Mouse (Mus musculus): Measurements from ENCODE around the gene Smarcc2.
A peak's percentile ranks its signal among the peaks of the same experiment; 100 is the strongest.

Smarcc2 gene

DNA sequence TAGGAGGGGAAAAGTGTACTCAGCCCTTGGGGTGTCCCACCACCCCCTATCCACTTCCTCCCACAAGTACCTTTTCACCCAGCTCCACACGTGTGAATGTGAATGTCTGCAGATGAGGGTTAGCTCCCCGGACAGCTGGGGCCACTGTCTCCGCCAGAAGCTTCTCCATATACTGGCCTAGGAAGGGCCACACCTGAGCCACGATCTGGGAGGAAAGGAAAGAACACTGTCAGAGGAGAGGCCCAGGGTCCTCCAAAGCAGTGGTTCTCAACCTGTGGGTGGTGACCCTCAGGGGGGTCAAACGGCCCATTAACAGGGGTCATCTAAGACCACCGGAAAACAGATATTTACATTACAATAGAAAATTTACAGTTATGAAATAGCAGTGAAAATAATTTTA, 63.3 kb downstream of the Smarcc2 start:
- no peak for DNase-seq

DNA sequence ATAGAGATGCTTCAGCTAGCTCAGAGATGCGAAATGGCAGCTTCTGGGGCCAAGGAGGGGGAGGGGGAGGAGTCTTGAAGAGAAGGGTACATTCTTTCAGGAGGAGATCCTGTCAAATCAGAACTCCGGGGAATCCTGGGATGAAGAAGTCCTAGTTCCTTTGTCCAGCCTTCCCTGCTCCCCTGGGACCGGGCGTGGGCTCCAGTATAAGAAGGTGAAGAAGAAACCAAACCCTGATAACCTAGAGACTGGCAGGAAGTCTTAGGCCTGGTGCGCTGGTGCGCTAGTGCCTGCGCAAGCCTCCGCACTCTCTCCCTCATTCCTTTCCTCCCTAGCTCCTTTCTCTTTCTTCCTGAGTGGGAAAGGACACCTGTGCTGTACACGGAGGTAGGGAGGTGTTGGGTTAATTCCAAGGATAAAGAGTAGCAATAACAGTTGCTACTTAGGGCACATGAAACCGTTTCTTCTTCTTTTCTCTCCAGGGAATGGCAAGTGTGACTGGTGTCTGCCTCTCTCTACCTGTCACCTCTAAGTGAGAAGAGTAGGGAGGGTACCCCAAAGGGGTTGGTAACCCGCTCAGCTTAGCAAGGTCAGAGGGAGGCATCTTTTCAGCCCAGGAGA, 65.2 kb downstream of the Smarcc2 start:
- no peak for DNase-seq

DNA sequence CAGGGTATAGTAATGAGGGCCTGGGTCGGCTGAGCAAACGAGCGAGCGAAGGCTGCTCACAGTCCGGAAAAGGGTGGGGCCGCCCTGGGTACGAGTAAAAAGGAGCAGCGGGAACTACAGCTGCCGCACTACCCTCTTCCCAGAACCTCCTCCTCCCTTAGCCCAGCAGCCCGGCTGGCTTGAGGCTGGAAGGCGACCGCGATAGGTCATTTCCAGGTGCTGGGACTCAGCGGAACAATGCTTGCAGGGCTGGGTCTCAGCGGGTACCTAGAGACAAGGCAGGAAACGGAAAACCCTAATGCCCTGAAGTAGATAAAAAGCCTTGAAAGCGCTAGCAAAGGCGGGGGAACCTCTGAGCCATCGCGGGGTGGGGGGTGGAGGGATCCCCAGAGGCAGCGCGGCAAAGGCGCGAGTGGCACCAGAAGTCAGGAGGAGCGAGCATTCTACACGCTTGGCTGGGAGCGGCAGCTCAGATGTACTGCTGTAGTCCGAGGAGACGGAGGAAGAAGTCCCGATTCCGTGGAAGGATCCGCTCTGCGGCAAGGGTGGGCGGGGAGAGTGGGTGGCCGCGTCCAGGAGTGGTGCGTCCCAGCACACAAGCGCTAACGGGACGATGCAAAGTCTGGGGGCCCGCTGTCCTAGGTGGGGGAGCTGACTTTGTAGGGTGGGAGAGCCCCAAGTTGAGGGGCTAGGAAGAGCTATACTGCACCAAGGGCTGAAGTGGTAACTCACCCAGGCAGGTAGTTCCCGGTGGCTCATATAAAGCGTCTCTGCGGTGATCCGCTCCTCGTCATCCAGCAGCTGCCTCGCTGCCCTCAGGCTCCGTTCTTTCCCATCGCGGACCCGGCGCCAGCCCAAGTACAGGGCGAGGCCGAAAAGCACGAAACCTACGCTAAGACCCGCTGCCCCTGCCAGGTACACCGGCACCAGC, 65.9 kb downstream of the Smarcc2 start:
- DNase-seq: peak; percentile 75 to 78

DNA sequence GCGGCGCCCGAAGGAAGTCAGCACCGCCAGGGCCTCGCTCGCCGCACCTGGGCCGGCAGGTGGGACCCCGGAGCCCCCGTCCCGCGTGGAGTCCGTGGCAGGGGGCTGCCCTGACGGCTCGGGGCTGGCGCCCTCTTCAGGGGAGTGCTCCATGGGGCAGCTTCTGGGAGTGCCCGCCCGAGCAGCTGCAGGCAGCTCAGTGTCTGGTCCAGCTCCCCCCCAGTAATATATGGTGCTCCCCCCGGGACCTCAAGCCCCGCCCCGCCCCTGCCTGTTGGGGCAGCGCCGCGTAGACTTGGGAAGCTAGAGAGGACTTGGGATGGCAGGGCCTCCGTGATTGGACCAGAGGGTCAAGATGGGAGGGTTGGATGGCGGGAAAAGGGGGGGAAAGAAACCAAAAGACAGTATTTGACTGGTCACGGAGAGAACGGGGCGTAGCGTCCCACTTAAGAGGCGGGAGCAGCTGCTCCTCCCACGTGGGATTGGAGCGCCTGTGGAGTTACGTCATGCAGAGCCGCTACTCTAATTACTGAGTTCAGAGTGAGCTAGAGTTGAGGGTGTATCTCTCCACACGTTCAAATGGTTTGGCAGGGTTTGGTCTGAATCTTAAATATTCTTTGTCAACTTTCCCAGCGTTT, 66.7 kb downstream of the Smarcc2 start, which contains the start of gene Esyt1:
TSS of gene Esyt1 (minus strand) at position 201 of the 638 bp plus-strand sequence.
- DNase-seq: peak; percentile 94 to 98

DNA sequence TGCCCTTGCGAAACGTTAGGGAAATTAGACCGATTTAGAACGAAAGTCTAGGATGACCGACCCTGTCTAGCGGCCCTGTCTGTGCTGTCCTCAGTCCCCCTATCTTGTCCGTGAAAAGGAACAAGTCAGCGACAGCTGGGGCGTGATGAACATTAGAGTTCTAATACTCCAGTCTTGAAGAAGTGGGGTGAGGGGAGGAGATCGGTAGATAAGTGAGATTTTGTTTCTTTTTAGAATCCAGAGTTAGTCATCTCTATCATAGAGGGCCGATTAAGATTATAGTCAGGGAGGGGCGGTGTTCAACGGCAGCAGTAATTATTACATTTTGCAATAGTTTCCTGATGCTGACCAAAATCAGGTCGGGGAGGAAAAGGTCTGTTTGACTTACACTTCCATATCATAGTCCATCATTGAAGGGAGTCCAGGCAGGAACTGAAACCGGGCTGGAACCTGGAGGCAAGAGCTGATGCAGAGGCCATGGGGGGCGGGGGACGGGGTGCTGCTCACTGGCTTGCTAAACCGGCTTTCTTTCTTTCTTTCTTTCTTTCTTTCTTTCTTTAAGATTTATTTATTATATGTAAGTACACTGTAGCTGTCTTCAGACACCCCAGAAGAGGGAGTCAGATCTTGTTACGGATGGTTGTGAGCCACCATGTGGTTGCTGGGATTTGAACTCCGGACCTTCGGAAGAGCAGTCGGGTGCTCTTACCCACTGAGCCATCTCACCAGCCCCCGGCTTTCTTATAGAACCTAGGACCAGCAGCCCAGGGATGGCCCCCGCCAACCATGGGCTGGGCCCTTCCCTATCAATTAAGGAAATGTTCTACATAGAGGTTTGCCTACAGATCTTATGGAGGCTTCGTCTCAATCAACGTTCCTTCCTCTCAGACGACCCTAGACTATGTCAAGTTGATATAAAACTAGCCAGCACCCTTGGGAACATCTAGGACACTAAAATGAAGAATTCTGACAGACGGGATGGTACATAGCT, 67.6 kb downstream of the Smarcc2 start:
- DNase-seq: no peak

DNA sequence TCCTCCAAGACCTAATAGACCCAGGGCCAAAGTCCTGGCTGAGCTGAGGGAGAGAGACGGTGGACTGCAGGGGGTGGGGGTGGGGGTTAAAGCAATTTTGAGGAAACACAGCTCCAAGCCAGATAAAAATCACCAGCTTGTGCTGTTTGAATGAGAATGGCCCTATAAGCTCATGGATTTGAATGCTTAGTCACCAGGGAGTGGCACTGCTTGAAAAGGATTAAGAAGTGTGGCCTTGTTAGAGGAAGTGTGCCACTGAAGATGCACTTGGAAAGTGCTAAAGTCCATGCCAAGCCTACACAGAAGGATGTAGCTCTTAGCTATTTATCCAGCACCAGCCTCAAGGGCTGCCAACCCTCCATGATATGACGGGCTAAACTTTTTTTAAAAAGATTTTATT, 76.2 kb downstream of the Smarcc2 start:
- DNase-seq: no peak

DNA sequence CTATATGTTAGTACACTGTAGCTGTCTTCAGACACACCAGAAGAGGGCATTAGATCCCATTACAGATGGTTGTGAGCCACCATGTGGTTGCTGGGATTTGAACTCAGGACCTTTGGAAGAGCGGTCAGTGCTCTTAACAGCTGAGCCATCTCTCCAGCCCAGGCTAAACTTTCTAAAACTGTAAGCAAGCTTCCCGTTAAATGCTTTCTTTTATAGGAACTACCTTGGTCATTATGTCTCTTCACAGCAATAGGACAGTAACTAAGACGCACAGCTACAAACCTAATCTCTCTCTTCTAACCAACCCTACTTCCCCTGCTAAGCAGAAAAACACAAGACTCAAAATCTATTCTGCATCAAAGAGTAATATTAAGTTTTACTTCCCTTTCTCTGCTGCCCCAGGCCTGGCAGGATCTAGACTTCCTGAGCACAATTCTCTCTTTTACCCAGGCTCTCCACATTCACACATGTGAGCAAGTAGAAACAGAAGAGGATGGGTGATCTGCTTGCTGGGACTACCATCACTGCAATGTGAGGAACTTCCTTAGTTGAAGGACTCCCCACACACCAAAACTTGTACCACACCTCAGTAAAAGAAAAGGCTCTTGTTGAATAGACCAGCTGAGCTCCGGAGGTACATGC, 76.7 kb downstream of the Smarcc2 start:
- DNase-seq: no peak

DNA sequence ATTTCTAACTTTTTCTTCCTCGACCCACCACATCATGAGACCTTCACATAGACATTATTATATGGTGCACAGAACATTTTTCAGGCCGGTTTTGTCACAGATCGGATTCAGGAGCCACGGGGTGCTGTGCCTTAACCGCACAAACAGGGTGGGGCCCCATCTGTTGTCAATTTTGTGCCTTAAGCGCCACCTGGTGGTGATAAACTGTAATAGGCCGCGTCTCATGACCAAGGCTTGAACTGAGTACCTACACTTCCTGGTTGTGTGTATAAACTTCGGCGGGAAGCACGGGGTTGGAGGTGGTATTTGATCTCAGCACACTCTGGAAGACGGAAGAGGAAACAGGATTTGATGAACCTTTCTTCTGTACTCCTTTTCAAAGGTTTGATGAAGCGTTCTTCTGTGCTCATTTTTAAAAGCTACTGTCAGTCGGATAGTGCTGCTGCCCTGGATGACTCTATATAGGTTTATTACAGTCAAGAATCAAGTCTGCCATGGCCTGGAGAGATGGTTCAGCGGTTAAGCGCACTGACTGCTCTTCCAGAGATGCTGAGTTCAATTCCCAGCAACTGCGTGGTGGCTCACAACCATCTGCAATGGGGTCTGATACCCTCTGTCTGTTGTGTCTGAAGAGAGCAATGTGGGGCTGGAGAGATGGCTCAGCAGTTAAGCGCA, 77.4 kb downstream of the Smarcc2 start:
- DNase-seq: peak; percentile 90 to 94

DNA sequence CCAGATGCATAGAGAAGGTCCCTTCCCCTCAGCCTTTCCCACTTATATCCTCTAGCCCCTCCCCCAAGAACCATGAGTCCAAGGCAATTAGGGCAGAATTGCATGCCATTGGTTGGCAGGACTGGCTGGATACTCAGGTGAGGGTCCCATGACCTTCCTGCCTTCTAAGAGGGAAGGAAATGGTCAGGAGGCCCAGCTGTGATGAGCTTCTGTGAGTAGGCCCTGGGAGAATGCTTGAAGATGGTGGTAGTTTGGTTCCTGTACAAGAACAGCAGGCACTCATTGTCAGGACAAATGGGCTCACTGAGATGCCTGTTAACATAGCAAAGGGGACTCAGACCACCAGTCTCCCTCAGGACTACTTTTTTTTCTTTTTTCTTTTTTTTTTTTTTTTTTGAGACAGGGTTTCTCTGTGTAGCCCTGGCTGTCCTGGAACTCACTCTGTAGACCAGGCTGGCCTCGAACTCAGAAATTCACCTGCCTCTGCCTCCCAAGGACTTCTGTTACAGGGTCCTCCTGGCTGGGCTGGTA, 79.4 kb downstream of the Smarcc2 start:
- no peak for DNase-seq

All from lung, postnatal 4 days (tissue).